Mouse (Mus musculus): ENCODE data around the gene Slc35e3. TPM values are rescaled to one million over a fixed set of nuclear protein-coding genes. Genes with fewer than 3 reads are reported as not detected.

The Slc35e3 gene
- polyA plus RNA-seq, 1 experiment: 3.3 TPM

DNA sequence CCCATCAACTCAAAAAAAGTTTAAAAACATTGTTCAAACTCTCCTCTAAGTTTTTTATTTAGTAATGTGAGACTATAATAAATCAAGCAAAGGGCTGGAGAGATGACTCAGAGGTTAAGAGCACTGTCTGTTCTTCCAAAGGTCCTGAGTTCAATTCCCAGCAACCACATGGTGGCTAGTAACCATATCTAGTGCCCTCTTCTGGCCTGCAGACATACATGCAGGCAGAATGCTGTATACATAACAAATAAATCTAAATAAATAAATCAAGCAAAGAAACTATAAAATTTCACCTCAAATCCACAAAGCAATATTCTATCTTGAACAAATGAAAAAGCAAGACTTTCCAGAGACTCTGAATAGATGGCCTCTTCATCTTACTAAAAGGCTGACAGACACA is 54.0 kb downstream of the Slc35e3 start:
- no peak for DNase-seq (ENCODE audit: low read depth, low spot score)

DNA sequence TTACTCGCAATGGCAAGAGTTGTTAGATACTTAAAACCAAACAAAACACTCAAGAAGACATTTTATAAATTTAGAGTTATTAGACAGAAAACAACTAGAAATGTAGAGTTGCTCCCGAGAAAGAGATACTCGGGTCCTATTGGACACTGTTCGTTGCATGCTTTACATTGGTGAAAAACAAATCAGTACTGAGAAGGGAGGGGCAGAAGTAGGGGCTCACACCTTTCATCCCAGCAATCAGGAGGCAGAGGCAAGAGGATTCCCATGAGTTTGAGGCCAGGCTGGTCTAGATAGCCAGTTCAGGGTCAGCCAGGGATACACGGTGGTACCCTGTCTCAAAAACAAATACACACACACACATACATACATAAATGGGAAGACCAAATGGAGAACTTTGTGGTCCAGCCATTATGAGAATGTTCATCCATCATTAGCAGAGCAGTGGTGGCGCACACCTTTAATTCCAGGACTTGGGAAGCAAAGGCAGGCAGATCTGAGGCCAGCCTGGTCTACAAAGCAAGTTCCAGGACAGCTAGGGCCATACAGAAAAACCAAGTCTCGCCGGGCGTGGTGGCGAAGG is 54.7 kb downstream of the Slc35e3 start:
- DNase-seq (ENCODE audit: low read depth, low spot score): no peak
- 91% methylated on average over 10 of the region's 10 CpGs for WGBS

DNA sequence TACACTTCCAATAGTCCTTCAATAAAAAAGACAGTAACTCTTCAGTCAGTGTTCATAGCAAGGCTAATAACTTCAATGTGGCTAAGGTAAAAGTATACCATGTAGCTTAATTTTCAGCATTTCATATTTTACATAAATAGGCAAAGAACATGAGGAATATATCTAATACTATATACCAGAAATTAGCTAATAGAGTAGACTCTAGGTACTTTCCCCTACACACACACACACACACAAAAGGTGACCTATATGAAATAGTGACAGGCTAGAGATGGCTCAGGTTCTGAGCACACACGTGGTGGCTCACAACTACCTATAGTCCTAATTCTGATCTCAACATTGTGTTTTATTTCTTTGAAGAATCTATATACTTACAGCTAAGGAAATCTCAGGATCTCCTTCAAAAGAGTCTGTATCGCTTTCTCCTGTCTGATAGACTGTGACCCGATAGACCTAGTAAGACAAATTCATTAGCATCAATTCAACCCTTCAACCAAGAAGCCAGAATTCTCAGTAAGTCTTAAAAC is 55.3 kb downstream of the Slc35e3 start:
- WGBS: 91% methylated on average over 3 of the region's 3 CpGs
- DNase-seq (ENCODE audit: low read depth, low spot score): no peak

DNA sequence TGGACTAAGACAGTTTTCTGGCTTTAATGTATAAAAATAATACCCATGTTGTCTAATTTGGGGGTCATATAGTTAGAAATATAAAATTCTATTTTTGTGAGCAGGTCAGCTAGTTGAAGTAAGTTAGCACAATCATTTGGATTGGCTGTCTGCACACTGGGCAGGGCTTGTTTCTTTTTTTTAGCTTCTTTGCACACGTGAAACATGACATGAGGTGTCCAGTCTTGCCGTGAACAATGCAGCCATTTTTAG is 56.1 kb downstream of the Slc35e3 start:
- no peak for DNase-seq (ENCODE audit: low read depth, low spot score)
- 78% methylated on average over 2 of the region's 2 CpGs for WGBS

DNA sequence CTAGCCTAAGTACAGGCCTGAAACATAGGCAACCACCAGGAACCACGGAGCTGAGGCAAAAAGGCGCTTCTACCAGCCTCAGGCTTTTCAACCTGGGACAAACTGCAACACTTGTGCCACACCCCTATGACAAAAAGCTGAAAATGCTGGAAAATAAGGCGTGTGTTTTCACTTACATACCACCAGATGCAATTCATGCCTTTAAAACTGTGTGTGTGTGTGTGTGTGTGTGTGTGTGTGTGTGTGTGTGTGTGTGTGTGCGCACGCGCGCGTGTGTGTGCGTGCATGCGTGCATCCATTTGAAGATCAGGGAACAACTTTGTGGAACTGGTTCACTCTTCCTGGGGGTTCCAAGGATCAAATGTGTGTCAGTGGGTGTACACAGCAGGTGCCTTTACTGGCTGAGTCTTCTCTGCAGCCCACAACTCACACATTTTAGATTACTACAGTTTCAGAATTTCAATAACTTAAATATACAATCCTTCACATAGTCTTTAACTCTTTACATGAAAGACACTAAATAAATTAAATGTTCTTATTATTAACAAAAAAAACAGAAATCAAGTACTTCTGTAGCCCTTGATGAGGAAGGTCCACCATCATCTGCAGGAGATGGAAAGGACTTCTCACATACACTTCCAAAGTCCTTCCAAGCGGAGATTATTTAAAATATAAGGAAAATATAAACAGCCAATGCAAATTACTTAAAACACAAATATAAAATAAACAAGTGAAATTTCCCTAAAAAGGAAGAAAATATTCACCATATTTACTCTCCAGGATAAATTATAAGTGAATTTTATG is 56.7 kb downstream of the Slc35e3 start:
- WGBS: 93% methylated on average over 11 of the region's 11 CpGs
- DNase-seq (ENCODE audit: low read depth, low spot score): no peak

DNA sequence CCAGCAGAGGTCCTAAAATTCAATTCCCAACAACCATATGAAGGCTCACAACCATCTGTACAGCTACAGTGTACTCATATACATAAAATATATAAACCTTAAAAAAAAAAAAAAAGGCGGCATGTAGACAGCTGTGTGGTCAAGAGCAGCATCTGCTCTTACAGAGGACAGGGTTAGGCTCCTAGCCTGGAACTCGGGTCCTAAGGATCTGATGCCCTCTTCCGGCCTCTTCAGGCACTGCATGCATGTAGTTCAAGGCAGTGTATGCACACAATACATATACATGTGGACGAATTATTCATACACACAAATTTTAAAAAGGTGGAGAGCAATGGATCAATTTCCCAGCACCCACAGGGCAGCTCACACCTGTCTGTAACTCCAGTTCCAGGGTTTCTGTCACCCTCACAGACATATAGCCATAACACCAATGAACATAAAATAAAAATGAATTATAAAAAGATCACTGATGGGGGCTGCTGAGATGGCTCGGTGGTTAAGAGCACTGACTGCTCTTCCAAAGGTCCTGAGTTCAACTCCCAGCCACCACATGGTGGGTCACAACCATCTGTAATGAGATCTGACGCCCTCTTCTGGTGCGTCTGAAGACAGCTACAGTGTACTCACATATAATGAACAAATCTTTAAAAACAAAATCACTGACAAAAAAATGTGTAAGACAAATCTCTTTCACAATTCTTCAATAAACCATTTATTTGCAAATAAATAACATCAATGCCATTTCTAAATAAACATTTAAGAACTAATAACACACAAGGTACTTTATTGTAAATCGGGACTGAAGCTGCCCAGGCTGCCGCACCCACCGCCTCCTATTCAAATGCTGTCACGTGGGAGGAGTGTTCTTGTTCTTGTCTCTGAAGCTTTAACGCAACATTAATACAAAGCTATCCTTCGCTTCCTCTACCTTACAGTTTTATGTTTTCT is 57.7 kb downstream of the Slc35e3 start:
- DNase-seq (ENCODE audit: low read depth, low spot score): no peak
- WGBS: 79% methylated on average over 13 of the region's 13 CpGs

DNA sequence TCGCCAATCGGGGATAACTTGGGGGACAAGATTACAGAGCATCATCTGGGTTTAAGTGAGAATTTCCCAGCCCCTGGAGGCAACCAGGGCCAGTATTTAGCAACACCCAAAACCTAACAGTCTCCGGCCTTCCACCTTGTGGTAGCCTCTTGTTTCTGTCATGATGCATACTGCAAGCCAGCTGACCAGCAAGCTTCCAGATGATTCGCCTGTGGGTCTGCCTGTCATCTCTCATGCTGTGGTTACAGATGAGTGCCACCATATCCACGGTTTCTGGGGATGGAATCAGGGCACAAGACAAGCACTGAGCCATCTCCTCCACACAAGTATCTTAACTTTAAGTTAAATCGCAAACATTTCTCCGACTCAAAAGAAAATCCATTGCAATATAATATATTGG is 58.6 kb downstream of the Slc35e3 start:
- 84% methylated on average over 7 of the region's 7 CpGs for WGBS
- DNase-seq (ENCODE audit: low read depth, low spot score): no peak

DNA sequence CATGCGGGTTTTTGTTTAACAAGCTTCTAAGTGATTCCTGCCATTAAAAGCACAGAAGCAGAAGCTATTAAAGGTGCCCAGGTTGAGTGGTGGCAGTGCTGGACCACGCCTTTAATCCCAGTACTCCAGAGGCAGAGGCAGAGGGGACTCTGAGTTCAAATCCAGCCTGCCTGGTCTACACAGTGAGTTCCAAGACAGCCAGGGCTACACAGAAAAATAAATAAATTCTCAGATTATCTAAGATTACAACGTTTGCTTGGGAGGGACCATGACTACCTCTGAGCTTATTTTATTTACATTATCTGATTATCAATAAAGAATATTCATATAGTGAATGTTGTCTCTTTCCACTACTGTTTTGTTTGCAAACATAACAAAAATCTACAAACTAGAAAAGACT is 59.1 kb downstream of the Slc35e3 start:
- no peak for DNase-seq (ENCODE audit: low read depth, low spot score)
- WGBS: 66% methylated on average over 3 of the region's 3 CpGs

DNA sequence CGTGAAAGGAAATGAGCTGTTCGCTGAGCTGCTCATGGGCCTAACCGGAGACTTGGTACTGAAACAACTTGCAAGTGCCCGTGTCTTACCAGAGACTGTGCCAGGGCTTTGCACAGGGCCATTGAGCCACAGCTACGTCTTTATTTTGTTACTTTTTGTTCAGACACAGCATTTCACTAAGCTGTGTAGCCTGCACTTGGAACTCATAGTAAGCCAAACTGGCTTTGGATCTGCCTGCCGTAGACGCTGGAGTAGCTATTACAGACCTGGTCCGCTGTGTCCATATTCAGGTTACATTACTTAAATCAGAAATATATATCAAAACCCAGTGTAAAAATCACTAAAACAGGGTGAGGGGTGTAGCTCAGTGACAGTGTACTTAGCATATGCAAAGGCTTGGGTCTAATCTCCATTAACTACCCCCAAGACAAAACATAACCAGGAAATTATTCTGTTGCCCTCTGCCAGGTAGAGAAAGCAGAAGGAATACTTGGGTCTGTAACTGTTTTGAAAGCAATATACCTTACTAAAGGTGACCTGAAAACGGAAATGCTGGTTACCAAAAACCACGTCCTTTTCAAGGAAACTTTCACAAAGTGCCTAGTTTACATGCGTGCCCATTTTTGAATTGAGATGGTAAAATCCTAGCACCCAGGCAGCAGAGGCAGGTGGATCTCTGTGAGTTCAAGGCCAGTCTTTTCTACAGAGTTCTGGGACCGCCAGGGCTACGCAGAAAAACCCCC is 60.1 kb downstream of the Slc35e3 start:
- no peak for DNase-seq (ENCODE audit: low read depth, low spot score)
- WGBS: 94% methylated on average over 13 of the region's 13 CpGs

DNA sequence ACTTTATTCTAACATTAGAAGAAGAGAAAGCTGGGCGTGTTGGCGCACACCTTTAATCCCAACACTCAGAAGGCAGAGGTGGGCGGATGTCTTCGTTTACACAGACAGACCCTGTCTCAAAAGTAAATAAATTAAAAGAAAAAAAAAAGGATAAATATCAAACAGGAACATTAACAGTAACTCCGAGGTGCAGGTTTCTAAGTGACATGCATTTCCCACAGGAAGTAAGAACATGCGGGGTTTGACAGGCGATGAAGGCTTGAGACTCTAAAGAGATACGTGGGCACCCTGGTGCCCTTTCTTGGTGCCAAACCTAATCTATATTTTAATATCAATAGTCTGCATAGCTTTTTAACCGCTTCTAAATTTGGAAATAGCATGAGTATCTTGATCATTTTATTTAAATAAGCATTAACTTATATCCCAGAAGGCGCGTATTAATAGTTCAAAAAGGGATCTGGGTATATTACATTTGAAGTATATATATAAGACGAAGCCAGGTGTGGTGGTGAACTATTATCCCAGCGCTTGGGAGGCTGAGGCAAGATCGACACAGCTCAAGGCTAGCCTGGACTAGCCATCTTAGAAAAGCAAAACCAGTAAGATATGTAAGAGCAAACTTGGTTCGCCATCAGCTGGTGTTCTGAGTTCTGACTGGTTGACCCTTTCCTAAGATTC is 60.9 kb downstream of the Slc35e3 start:
- 90% methylated on average over 15 of the region's 15 CpGs for WGBS
- DNase-seq (ENCODE audit: low read depth, low spot score): no peak

DNA sequence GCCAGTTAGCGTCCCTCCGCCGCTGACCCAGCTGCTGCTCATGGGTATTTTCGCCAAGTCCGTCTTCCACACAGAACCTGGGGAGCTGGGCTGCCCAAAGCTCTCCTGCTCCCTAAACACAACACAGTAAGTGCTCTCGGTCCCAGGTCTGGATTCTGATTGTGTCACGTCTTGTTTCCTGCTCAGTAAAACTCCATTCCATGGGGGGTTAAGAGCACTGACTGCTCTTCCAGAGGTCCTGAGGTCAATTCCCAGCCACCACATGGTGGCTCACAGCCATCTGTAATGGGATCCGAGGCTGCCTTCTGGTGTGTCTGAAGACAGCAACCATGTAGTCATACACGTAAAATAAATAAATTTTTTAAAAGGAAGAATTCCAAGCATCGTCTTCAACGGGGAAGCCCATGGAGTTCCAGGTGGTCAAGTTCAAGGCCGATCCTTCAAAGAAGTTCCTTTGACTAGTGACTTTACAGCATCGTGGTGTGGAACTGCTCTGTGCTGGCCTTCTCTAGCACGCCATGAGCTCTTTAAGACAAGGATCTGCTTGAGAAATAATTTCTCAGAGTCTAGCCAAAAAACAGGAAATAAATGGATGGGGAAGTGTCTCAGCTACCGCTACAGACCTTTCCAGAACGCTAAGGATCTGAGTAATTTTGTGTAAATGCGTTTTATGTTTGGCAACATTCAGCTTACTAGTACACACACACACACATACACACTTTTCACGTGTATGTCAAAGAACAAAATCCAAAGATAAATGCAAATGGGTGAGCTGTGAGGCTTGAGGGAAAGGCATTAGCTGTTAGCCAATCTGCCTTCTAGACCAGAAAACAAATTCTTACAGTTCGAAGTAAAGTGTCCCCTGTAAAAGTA is 61.6 kb downstream of the Slc35e3 start:
- DNase-seq (ENCODE audit: low read depth, low spot score): no peak
- WGBS: 81% methylated on average over 19 of the region's 19 CpGs

DNA sequence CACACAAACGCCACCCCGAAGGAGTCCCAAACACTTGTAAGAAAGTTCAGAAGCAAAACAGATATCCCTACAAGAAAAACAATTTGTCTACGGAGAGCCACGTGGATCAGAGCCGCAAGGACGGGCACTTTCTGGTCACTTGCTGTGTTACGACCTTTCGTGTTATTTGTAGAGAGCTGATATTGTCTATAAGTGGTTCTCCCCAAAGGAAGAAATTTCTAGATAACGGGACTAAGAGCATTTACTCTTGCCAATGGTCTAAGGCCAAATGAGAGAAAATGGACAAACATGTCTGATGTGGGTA is 62.5 kb downstream of the Slc35e3 start:
- DNase-seq (ENCODE audit: low read depth, low spot score): no peak
- WGBS: 95% methylated on average over 9 of the region's 9 CpGs

Other genes starting within 250 kb of the Slc35e3 start
- 10.5 and 11.8 TPM in 2 replicates for gene Cpm, start 116.9 kb downstream of the Slc35e3 start, polyA plus RNA-seq (2012; rRNA removed)
- gene Mdm2, start 35.6 kb downstream of the Slc35e3 start, polyA plus RNA-seq (2012; rRNA removed): 11.2 and 25.9 TPM in 2 replicates
- 7.2 and 8.3 TPM in 2 replicates for gene Nup107, start 46.3 kb upstream of the Slc35e3 start, polyA plus RNA-seq (2012; rRNA removed)
- 26.5 and 27.1 TPM in 2 replicates for gene Rap1b, start 99.7 kb upstream of the Slc35e3 start, polyA plus RNA-seq (2012; rRNA removed)